Mouse (Mus musculus) thymus, adult 18-20 months (tissue): Measurements from ENCODE around the gene Rrbp1.

Experiments used
- DNase-seq, 2 experiments: peaks; one replicate each; pipeline ENCODE4 v3.0.0; 2022; ENCODE audit warnings: mixed read lengths in 2 of 2

The Rrbp1 gene

DNA sequence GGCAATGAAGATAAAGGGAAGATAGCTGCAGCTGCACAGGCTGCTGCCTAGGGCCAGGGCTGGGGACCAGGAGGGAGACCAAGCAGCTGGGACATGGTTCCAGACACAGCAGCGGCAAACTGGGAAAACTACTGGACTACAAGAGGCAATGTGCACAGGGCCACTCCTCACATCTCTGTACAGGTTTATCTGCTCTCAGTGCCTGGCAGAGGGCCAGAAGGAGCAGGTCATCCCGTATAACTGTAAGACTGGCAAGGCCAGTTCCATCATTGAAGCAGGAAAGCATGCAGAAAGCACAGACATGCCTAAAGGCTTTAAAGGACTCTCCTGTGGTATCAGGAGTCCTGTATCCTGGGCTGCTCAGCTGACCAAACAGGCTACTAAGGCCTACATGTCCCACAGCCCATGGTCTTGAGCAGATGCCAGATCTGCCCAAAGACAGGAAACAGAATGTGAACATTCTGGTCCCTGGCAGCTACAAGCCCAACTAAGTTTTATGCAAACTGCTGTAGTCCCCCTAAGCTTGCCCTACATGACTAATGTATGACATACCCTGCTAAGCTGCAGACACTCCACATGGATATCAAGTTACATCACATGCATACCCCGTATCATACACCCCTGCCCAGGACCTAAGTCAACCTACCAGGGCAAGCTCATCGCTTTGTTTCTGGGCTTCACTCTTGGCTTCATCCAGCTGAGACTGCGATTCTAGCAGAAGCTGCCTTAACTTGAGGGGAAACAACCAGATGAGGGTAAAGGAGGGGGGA lies 59.3 kb downstream of the Rrbp1 start:
- DNase-seq: no peak

DNA sequence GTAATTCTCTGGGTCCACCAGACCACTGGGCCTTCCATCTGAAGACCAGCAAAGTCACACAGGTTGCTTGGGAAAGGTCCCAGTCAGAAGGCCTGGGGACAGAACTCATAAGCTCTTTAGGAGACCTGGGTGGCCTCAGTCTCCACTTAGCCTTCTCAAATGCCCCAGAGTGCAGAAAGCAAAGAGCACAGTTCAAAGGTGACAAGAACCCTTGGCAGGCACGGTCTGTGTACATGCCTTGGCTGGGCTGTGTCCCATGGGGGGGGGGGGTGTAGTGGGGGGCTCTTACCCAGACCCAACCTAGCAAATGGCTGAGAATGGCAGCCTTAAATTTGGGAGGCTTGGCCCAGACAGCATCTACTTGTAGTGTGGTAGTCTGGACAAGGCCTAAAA lies 60.0 kb downstream of the Rrbp1 start:
- DNase-seq: no peak

DNA sequence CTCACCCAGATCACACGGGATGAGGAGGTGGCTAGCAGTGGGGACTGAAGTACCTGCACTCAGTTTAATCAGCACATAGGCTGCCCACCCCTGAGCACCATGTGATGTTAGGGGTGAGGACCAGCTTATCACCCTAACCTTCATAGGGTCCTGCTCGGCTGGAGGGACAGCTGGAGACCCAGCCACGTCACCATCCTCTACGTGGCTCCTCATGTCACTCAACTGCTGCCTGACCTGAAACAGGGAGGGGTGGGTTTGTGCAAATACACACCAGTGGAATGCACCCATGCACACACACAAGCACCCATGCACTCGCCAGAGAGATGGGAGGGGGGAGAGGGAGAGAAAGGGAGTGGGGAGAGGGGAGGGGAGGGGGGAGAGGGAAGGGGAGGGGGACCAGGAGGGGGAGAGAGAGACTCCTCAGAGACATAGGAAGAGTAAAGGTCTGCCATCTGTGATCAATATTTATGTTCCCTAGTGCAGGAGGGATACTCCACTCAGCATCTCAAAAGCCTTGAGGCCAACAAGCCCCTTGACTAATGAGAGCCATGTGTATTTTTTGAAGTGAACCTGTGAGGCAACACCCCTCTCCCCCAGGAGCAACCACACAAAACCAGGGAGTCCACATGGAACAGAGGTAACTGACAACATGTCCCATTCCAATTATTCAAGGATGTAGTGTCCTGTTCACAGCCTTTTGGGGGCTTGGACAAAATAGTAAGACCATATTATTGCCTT lies 60.6 kb downstream of the Rrbp1 start:
- DNase-seq: no peak

DNA sequence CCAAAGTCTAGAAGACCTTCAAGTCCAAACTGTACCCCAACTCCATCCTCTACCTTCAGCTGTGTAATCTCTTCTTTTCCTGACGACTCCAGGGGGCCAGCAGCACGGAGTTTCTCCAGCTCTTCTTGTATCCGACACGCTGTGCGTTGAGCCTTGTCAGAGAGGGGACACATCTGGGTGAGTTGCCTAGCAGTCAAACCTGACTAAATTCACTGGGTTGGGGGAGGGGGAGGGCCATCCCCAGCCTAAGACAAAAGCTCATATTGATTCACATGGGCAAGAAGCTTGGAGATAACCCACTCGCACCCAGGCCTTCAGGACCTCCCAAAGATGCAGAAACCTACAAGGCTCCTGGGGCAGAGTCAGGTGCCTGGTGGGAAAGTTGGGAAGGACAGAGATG lies 61.8 kb downstream of the Rrbp1 start:
- no peak for DNase-seq

DNA sequence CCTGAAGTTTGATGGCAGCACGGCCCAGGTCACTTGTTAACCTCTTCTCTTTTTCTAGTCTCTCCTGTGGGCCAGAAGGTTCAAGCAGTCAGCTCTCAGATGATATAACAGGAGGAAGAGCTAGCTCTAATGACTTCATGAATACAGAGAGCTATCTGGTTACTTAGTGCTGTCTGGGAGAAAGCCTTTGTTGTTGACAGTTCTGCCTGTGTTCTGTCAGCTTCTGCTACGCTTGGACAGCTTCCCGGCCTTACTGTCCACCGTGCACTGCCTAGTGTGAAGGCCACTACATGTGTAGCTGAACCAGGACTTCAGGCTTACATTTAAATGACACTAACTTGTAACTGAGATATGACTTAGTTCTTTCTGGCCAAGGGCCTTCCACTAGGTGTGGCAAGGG lies 62.6 kb downstream of the Rrbp1 start:
- DNase-seq: no peak

DNA sequence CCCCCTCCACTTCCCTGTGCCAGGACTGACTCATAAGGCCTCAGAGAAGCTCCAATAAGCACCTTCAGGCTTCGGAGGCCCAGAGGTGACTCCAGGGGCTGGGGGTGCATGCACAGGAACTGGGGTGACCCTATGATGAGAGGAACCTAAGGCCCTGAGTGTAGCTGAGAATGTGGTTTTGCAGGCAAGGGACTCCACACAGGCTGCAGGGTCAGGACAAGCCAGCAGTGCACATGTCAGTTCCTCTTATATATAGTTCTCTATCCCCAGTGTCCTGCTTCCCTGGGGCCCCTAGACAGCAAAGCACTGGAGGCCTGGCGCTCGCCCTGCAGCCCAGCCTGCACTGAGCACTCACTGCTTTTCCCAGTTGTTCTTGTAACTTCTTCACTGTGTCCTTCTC lies 63.1 kb downstream of the Rrbp1 start:
- DNase-seq: no peak

DNA sequence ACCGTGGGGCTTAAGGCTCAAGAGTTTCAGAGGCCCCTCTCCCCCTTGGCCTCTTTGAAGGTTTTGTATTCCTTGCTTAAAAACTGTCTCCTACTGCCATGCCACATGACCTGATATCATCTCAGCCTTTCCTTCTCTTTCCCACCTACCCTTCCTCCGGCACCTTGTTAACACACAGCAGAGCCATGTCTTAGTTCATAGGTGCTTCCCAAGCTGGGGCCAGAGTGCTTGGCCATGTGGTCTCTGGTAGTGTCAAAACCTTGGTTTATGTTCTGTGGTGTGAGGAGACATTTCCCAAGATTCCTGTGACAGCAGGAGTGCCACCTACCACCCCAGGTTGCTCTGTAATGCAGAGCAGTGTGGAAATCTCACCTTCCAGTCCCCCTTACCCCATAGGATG lies 64.7 kb downstream of the Rrbp1 start:
- no peak for DNase-seq

DNA sequence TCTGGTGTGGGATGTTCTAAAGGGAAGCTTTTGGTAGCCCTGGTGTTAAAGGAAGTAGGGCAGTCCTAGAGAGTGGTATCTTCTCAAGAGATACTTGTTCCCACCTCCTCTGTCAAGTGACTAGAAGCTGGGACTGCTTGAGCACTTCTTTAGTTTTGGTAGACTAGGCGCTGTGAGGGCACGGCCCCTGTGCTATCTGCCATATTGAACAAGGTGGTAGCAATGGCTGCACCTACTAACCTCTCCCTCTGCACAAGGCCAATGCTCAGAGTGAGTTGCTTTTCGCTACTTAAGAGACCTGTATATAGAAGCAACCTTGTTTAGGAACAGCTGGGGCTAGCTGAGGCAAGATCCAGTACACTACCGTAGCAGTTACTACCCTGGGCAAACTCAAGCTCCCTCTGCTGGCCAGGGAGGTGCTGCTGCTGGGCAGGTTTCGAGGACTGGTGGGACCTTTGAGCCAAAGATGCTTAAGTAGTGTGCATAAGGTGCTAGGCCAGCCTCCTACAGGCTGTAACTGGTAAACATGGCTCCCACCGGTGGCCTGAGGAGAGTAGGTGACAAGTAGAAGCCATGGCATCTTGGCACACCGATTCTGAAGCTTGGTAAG lies 65.5 kb downstream of the Rrbp1 start:
- DNase-seq: no peak

DNA sequence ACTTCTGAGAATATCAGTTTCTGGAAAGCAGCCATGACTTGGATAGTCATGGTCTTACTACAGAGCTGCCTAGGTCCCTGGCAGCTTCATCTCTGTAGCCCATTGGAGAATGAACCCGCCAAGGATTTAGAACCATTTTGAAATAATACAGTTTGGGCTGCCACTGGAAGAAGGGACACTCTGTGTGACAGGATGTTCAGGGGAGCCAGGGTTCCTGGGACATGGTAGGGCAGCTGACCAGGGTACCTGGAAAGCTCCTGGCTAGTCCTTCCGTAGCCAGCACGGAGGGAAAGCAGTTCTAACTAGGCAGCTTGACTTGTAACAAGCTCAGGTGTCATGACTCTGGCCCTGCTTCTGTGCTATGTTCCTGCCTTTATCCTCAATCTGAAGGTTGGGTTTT lies 66.3 kb downstream of the Rrbp1 start:
- no peak for DNase-seq

DNA sequence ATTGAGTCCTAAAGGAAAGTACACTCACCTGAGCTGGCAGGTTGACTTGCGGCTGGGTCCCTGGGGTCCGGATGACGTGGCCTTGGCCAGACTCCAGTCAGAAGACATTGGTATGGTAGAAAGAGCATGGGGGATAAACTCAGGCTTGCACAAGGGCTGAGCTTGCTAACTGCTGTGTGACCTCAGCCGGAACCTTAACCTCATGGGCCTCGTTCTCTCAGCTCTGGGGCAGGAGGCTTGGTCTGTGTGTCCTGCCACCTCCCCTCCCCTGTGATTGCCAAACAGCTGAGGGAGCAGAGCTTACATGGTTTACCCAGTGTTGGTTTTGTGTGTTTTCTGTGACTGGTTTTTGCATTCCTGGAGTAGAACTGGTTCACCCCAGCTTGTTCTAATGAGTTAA lies 70.7 kb downstream of the Rrbp1 start:
- DNase-seq: no peak

DNA sequence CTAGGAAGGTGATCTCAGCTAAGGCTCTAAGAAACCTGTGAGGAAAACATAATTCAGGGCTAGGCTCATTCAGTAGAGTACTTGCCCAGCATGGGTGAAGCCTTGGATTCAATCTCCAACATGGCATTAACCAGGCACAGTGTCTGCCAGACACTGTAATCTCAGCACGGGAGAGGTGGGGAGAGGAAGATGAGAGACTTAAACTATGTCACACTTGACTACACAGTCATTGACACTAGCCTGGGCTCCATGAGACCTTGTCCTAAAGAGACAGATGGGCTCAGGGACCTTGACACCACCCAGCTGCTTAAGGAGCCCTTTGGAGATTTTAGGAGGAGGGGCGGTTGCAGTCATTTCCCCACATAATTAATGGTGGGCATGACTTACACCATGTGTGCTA lies 73.2 kb downstream of the Rrbp1 start:
- DNase-seq: no peak

DNA sequence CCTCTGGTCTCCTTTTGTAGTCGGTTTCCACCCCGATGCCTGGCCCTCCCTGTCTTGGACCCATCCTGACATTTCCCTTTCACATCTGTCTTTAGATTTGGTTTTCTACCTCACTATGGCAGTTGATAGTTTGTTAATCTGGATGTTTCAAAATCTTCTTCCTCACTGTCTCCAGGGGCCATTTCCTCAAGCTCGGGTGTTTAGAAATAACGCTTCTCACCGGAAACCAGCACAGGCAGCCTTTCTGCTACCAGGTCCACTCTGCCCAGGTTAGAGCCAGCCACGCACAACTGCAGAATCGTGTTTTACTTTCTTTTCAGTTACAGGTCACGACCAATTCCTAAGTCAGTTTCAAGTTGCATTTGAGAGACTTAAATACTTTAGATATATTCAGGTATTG lies 76.6 kb downstream of the Rrbp1 start:
- no peak for DNase-seq

DNA sequence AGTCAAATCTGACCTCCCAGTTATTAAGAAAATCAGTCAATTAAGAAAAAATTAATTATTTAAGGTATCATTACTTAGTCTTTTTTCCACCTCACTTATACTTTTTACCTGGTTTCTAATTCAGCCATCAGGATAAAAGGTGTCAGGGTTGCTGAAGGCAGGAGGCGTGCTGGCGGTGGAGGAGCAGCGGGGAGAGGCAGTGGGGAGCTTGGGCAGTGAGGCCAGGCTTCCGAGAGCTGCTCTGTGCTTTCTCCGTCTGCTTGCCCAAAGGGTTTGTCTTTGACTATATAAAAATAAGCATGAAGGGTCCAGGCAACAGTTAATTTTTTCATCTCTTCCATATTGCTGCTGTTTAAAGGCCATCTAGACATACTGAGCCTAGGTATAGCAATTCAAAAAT lies 77.5 kb downstream of the Rrbp1 start:
- DNase-seq: no peak

DNA sequence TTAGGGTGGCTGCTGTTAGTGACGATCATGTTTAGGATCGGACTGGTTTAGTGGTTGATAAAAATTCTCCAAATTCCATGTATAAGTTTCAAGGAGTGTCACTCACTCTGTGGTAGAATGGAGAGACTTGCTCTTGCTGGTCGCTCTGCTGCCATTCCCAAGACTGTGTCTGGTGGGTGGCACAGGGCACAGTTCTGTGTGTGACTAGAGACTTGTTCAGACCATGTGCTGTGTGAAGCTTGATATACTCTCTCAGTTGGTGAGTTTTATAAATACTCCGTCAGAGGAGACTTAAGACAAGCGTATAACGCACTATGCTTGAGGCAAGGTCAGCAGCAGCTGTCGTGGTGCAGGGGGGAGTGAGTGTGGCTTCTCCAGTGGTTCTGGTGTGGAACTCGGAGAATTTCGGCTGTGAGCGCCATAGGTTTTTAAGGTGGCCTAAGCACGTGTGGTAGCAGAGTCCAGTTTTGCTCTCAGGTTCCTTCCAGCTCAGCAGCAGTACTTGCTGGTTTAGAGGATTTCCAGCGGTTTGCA lies 78.7 kb downstream of the Rrbp1 start:
- no peak for DNase-seq

DNA sequence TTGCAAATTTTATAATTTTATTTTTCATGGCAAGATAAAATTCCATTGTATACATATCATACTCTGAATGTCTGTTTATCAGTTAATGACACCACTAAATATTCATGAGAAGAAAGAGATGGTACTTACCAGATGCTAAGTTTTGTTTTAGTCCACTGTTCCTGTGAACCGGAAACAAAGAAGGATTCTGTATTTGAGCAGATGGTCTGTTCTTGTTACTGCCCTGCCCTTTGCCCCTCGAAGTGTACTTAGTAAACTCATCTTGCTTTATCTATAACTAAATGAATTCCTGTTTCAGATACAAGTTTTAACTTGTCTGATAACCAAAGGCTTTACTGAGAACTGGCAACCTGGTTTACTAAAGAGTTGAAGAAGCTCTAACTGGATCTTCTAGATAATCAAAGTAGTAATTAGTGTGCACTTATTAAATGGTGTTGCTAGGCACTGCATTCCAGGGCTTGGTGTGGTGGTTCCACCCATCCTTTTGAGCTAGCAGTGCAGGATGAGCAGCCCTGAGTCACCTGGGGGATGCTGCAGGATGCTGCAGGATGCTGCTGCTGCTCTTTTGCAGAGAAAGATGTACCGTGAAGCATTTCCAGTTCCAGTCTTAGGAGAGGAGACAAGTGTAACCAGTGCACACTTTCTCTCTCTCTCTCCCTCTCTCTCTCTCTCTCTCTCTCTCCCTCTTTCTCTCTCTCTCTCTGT lies 81.3 kb downstream of the Rrbp1 start:
- DNase-seq: no peak

DNA sequence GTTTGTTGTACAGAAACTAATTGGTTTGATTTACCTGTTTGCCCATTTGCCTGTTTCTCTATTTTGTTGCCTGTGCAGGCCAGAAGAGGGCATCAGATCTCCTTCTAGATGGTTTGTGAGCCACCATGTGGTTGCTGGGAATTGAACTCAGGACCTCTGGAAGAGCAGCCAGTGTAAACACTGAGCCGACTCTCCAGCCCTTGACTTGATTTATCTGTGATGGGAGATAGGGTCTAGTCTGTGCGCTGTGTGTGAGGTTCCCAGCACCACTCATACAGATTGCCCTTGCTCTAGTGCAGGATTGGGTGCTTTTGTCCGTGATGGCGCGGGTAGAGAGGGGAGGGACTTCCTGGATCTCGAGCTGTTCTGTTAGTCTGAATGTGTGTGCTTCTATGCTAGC lies 85.2 kb downstream of the Rrbp1 start:
- DNase-seq: no peak

DNA sequence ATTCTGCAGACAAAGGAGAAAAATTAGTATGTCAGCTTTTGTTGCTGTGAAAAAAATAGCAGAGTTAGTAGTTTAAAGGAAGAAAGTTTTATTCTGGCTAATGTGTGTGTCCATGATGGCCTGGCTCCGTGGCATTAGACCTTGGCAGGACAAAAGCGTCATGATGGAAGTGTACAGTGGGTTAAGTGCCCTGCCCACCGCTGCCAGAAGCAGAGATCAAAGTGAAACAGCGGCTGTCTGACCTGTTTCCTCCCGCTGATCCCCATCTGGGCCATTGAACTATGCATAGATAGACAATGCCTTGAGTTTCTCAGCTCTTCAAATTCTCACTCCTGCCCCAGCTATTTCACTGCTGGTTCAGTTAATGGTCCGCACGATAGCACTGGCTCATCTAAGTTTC lies 87.0 kb downstream of the Rrbp1 start:
- no peak for DNase-seq

DNA sequence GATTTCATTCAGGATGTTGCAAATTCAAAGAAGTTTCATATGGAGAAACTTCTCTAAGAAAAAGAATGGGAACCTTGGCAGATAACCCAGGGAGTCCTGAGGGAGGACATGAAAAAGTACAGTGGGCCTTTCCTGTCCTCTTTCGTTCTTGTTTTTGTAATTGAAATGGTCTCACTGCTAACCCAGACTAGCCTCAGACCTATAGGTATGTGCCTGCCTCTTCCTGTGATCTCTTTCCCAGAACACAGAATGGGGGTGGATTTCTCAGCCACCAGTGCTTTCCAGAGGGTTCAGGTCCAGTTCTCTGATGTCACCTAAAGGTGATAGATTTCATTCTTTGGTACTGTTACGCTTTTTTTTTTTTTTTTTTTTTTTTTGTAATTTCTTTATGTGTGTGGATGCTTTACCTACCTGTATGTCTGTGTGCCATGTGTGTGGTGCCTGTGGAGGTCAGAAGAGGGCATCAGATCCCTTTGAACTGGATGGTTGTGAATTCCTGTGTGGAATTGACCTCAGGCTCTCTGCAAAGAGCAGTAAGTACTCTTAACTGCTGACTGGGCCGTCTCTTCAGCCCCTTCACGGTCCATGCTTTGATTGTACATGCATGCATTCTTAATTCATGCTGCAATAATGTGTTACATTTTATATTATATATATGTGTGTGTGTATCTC lies 92.1 kb downstream of the Rrbp1 start:
- no peak for DNase-seq

DNA sequence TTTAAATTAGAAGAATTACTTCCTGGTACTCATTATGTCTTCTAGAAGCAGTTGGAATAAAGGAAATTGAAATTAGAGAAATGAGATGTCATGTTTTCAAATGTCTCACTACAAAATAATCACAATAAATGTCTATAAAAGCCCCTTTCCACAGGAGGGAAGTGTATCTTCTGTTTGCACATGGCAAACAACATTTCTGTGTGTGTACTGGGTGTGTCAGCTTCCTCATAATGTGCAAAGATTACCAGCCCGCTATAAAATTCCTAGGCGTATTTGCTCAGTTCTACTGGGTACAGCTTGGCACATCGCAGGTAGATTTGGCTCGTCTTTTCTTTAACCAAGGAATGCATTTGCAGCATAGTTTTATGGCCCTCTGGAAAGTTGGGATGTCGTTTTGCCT lies 93.4 kb downstream of the Rrbp1 start:
- no peak for DNase-seq

DNA sequence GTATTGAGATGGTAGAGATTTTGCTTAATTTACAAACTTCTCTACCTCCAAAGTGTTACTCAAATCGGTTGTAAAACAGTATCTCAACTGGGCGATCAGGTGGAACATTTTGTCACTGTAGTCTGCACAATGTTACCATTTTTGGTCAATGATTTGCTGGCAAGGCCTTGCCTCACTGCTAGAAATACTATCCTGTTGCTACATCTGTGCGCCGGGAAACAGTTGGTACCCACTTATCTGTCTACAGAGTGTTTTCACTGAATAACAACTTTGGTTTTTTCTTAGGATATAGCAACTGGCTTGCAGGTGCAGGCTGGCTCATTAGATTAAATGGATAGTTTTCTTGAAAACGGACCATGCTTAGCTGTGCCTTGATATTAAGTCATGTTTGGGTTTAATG lies 94.8 kb downstream of the Rrbp1 start:
- DNase-seq: no peak

DNA sequence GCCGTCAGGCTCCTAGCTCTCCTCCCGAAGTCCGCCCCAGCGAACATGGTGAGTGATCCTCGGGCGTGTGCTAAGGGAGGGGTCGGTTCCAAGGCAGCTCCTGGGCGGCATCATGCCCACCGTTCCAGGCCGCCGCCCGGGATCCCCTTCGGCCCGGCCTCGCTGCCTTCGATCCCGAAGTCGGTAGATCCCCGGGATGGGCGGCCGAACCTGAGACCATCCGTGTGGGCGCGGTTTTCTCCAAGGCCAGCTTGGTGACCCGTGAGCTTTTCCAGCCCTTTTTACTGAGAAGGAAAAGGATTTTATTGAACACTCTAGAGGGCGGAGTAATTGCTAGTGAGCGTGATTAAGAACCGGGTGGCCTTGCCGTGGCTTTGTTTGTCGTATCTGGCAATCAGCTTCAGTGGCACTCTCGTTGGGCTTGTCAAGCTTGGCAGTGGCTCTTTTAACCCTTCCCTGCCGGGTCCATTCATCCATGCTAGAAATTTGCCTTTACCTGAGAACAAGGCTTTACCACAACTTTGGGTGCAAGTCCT lies 95.4 kb downstream of the Rrbp1 start:
- no peak for DNase-seq
